Mouse (Mus musculus) hindbrain, embryonic 11.5 days (tissue): Measurements from ENCODE around the gene Etl4. TPM values are rescaled to one million over a fixed set of nuclear protein-coding genes. Genes with fewer than 3 reads are reported as not detected.

Source experiments
- ATAC-seq: fragments of 200-750 bp; cut with Nextera tagmentation; 2 replicates; pipeline ENCODE4 v1.8.0; 2017; ENCODE audit warnings: mild to moderate bottlenecking, moderate TSS enrichment, moderate library complexity; ENCODE audit not compliant: low FRiP score
- DNase-seq: peaks from one replicate; pipeline ENCODE4 v3.0.0-alpha.2; 2015; ENCODE audit warnings: low spot score
- H3K27ac ChIP-seq: fragments of 300-500 bp; sonication (generic); 2 replicates; pipeline ENCODE4 v1.5.1; 2014; ENCODE audit warnings: mild to moderate bottlenecking, low read depth, low read length
- H3K27me3 ChIP-seq: fragments of 300-500 bp; sonication (generic); 2 replicates; pipeline ENCODE4 v1.6.1; 2014; ENCODE audit warnings: mild to moderate bottlenecking, low read length, moderate library complexity, mixed read lengths; ENCODE audit not compliant: control insufficient read depth, insufficient read depth
- H3K36me3 ChIP-seq: fragments of 300-500 bp; sonication (generic); 2 replicates; pipeline ENCODE4 v1.6.1; 2014; ENCODE audit warnings: mild to moderate bottlenecking, low read length, moderate library complexity, mixed read lengths; ENCODE audit not compliant: control insufficient read depth, insufficient read depth
- H3K4me1 ChIP-seq: fragments of 300-500 bp; sonication (generic); replicated peaks from 2 replicates; pipeline ENCODE4 v1.6.1; 2014; ENCODE audit warnings: low read length, mixed read lengths; ENCODE audit not compliant: control insufficient read depth, insufficient read depth
- H3K4me2 ChIP-seq: fragments of 300-500 bp; sonication (generic); replicated peaks from 2 replicates; pipeline ENCODE4 v1.6.1; 2014; ENCODE audit warnings: mild to moderate bottlenecking, low read depth, low read length
- H3K4me3 ChIP-seq: fragments of 300-500 bp; sonication (generic); 2 replicates; pipeline ENCODE4 v1.5.1; 2014; ENCODE audit warnings: low read depth, low read length
- H3K9ac ChIP-seq: fragments of 300-500 bp; sonication (generic); 2 replicates; pipeline ENCODE4 v1.6.1; 2014; ENCODE audit warnings: low read depth, low read length
- H3K9me3 ChIP-seq: fragments of 300-500 bp; sonication (generic); 2 replicates; pipeline ENCODE4 v1.6.1; 2016; ENCODE audit warnings: low read length; ENCODE audit not compliant: control insufficient read depth
- WGBS: fragments of 180-500 bp; shearing (Covaris S2); extraction: QIAGEN DNeasy Blood & Tissue Kit; methylation state at CpG from one replicate; pipeline ENCODE4 v1.1.7; 2014; 5-methylcytosine and 5-hydroxymethylcytosine counted together
- polyA plus RNA-seq: library from polyadenylated mRNA; unstranded; fragments of >200 nt; fragmentation: Nextera tagmentation; extraction: Ambion mirVana; gene quantifications from 2 replicates; pipeline ENCODE4 v1.2.1, GENCODE M21; 2014

The Etl4 gene
- polyA plus RNA-seq, 1 experiment from 2014 or later: 26.2 TPM

GRCm38 (mm10) chr2:20736324-20737015, 826.9 kb downstream of the Etl4 start:
- Histone ChIP-seq H3K4me3 (no peak overlapping the region), H3K4me2 (no peak overlapping the region)

DNA sequence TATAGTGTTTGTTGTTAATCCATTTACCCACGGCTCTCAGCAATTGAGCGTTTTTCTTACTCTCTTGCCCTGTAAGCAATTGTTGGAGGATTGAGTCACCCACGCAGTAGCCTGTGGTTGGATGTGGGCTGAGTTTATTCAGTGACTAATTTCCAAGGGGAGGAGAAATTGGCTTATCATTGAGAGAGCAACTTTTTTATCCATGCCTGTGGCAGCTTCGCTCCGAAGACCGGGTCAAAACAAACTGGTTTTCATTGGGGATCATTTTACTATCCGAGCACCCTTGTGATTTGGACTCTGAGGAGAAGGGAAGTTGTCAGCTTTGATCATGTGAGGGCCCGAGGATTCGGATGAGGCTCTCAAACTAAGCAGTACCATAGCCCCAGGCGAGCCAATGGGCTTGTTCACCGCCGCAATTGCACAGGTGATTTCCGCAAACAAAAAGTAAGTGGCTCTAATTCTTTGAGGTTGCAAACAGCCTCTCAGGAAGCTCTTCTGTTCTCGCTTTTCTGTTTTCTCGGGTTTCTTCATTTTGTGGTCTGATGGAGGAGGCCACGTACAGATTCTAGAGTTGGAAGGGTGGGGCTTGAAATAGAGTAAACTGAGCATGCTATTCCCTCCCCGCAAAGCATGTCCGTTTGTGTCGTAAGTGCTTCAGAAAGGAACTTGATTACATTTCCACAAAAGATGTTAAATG, 827.7 kb downstream of the Etl4 start:
- no peaks in the 10 kb centered on the region for H3K27me3 ChIP-seq
- no peaks in the 10 kb centered on the region for H3K4me1 ChIP-seq
- no peaks in the 10 kb centered on the region for H3K36me3 ChIP-seq
- no peak overlapping the region for H3K4me3 ChIP-seq
- 78% methylated on average over 19 of the region's 19 CpGs for WGBS
- no peak overlapping the region for H3K27ac ChIP-seq
- DNase-seq (no peak), ATAC-seq (no peak)
- no peaks in the 10 kb centered on the region for H3K9me3 ChIP-seq
- no peak overlapping the region for H3K9ac ChIP-seq
- no peak overlapping the region for H3K4me2 ChIP-seq

More at GRCm38 (mm10) chr2:20736324-20737015, 826.9 kb downstream of the Etl4 start:
- no peak for DNase-seq
- H3K27me3 ChIP-seq: no peaks in the 10 kb centered on the region
- no peaks in the 10 kb centered on the region for H3K9me3 ChIP-seq
- H3K9ac ChIP-seq: no peak overlapping the region
- H3K27ac ChIP-seq: no peak overlapping the region
- 72% methylated on average over 7 of the region's 7 CpGs for WGBS
- ATAC-seq: no peak
- H3K4me1 ChIP-seq: no peaks in the 10 kb centered on the region
- H3K36me3 ChIP-seq: no peaks in the 10 kb centered on the region

GRCm38 (mm10) chr2:20737837-20738236, 828.3 kb downstream of the Etl4 start:
- H3K4me2 ChIP-seq: no peak overlapping the region
- H3K4me1 ChIP-seq: no peaks in the 10 kb centered on the region
- ATAC-seq: no peak
- H3K9me3 ChIP-seq: no peaks in the 10 kb centered on the region
- 80% methylated on average over 4 of the region's 4 CpGs for WGBS
- no peaks in the 10 kb centered on the region for H3K36me3 ChIP-seq
- no peak overlapping the region for H3K27ac ChIP-seq
- no peaks in the 10 kb centered on the region for H3K27me3 ChIP-seq
- DNase-seq: no peak
- no peak overlapping the region for H3K9ac ChIP-seq
- H3K4me3 ChIP-seq: no peak overlapping the region

DNA sequence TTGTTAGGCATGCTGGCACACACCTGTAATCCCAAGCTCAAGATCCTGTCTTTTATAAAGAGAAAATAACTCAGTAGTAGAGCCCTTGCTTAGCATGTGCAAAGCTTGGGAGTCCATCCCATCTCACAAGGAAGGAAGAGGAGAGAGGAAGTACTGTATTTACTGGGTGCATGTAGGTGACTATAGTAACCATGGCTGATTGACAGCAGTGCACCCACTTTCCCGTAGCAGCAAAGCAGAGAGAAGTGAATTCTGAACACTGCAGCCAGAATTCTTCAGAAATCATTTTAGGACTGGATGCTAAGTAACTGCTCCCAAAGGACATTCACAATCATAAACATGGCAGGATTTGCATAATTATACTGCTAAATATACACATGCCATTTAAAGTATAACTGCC, 838.1 kb downstream of the Etl4 start:
- Histone ChIP-seq H3K4me3 (no peak overlapping the region), H3K9ac (no peak overlapping the region), H3K27ac (no peak overlapping the region), H3K4me1 (no peaks in the 10 kb centered on the region), H3K9me3 (no peaks in the 10 kb centered on the region), H3K36me3 (no peaks in the 10 kb centered on the region), H3K4me2 (no peak overlapping the region), H3K27me3 (no peaks in the 10 kb centered on the region)
- WGBS: 84% methylated on average over 1 of the region's 1 CpGs
- ATAC-seq (no peak), DNase-seq (no peak)

- H3K9ac ChIP-seq: no peak overlapping the region
- no peak overlapping the region for H3K4me3 ChIP-seq
- DNase-seq (no peak), ATAC-seq (no peak)
- H3K4me1 ChIP-seq: no peaks in the 10 kb centered on the region
- H3K27me3 ChIP-seq: no peaks in the 10 kb centered on the region
- no peaks in the 10 kb centered on the region for H3K9me3 ChIP-seq
- no peaks in the 10 kb centered on the region for H3K36me3 ChIP-seq
- no peak overlapping the region for H3K4me2 ChIP-seq
- 63% methylated on average over 1 of the region's 1 CpGs for WGBS
- no peak overlapping the region for H3K27ac ChIP-seq
Observed at GRCm38 (mm10) chr2:20748481-20748880, 838.9 kb downstream of the Etl4 start.

- Histone ChIP-seq H3K4me2 (no peak overlapping the region), H3K9me3 (no peaks in the 10 kb centered on the region), H3K27me3 (no peaks in the 10 kb centered on the region), H3K36me3 (no peaks in the 10 kb centered on the region), H3K27ac (no peak overlapping the region), H3K4me1 (no peaks in the 10 kb centered on the region), H3K9ac (no peak overlapping the region), H3K4me3 (no peak overlapping the region)
- DNase-seq: no peak
- no peak for ATAC-seq
- WGBS: 87% methylated on average over 3 of the region's 3 CpGs
Observed at GRCm38 (mm10) chr2:20749687-20750086, 840.1 kb downstream of the Etl4 start.

DNA sequence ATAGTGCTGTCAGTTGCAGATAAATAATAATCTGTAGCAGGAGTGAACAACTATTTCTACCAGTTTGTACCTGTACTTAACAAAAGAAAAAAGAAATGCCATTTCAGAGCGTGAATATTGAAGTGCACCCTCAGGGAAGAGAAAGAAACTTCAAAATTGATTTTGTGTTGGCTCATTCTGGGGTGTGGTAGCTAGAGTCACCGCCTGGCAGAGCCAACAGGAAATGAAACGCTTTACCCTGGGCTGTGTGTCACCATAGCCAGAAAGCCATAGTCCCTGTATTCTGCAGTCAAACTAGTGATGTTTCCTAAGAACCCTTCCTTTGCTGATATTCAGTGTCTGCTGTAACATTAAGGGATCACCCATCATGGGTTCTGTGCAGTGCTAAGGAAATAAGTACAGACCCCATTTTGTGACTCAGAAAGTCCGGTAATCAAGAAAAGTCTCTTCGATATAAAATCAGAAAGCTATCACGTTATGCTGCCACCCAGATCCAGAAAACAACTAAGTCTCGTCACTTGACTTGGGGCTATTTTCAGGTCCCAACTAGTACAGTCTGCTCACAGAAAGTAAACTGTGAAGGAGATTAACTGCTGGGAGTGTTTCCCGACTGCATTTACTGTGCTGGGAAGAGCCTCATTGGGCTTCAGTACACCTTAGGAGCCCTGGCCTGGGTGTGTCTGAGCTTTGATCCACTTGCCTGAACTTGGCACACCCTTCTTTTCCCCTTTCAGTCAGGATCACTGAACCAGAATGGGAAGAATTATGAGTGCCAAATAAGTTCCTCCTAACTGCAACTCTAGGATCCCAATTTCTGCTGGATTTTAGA, 843.9 kb downstream of the Etl4 start:
- no peak overlapping the region for H3K27ac ChIP-seq
- no peaks in the 10 kb centered on the region for H3K9me3 ChIP-seq
- no peak overlapping the region for H3K9ac ChIP-seq
- no peaks in the 10 kb centered on the region for H3K36me3 ChIP-seq
- H3K27me3 ChIP-seq: no peaks in the 10 kb centered on the region
- ATAC-seq (no peak), DNase-seq (no peak)
- no peak overlapping the region for H3K4me2 ChIP-seq
- no peaks in the 10 kb centered on the region for H3K4me1 ChIP-seq
- H3K4me3 ChIP-seq: no peak overlapping the region
- 95% methylated on average over 8 of the region's 8 CpGs for WGBS

DNA sequence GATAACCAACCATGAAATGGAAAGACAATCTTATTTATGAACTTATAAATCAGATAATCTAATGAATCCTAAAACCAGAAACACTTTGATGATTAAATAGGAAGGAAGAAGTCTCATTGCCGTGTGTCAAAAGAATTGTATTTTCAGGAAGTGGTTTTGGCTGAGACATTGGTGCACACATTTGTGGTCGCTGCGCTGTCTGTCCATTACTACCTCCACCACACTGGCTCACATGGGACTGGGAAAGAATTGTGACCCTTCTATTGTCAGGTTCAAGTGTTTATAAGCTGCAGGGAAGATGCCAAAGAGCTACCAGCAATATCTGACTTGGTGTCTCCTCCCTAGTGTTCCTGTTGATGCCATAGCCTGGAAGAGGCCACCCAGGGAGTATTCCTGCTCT, 847.4 kb downstream of the Etl4 start:
- Histone ChIP-seq H3K9ac (no peak overlapping the region), H3K4me1 (no peaks in the 10 kb centered on the region), H3K27ac (no peak overlapping the region), H3K27me3 (no peaks in the 10 kb centered on the region), H3K4me3 (no peak overlapping the region), H3K4me2 (no peak overlapping the region), H3K36me3 (no peaks in the 10 kb centered on the region), H3K9me3 (no peaks in the 10 kb centered on the region)
- WGBS: 93% methylated on average over 3 of the region's 3 CpGs
- DNase-seq (no peak), ATAC-seq (no peak)
